Mouse (Mus musculus): ENCODE measurements around the gene Egf. TPM values are rescaled to one million over a fixed set of nuclear protein-coding genes. Genes with fewer than 3 reads are reported as not detected.
A peak's percentile ranks its signal among the peaks of the same experiment; 100 is the strongest.

Gene Egf
- polyA plus RNA-seq, 1 experiment from 2014 or later = 1.7 TPM

DNA sequence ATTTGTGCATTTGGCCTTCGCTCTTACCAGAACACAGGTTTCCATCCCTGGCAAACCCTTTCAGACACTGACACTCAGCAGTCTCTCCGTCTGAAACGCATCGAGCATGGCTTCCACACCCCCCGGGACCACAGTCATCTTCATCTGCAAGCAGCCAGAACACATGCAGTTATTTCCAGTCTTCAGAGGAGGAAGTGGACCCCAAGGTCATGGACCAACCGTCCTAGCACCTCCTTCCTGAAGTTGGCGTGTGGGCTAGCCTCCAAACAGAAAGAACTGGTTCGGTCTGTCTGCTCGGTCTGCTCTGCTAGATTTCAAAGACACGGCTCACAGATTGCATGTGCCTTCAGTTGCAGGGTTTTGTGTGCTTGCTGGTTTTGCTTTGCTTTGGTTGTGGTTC is 57.4 kb downstream of the Egf start:
- Histone ChIP-seq H3K36me3 (ENCODE audit: control insufficient read depth, insufficient read depth, low read length) (no peaks in the 10 kb centered on the region), H3K9me3 (ENCODE audit: control insufficient read depth, low read length) (no peaks in the 10 kb centered on the region), H3K4me2 (ENCODE audit: low read depth) (no peak overlapping the region), H3K4me1 (ENCODE audit: control insufficient read depth, insufficient read depth, low read length) (no peaks in the 10 kb centered on the region), H3K27ac (ENCODE audit: low read depth, low read length) (no peak overlapping the region), H3K9ac (ENCODE audit: low read length) (no peak overlapping the region), H3K4me3 (ENCODE audit: low read depth, low read length) (no peak overlapping the region), H3K27me3 (ENCODE audit: control insufficient read depth, insufficient read depth, low read length) (no peaks in the 10 kb centered on the region)
- no peak for DNase-seq (ENCODE audit: low spot score)
- ATAC-seq (ENCODE audit: insufficient read depth, low FRiP score, low TSS enrichment) = no peak
- WGBS = 86% methylated on average over 10 of the region's 10 CpGs

GRCm38 (mm10) chr3:129695943-129696342 is 59.2 kb downstream of the Egf start:
- no peaks in the 10 kb centered on the region for H3K4me1 ChIP-seq (ENCODE audit: control insufficient read depth, insufficient read depth, low read length)
- no peak overlapping the region for H3K4me3 ChIP-seq (ENCODE audit: low read depth, low read length)
- H3K9ac ChIP-seq (ENCODE audit: low read length) = no peak overlapping the region
- H3K4me2 ChIP-seq (ENCODE audit: low read depth) = no peak overlapping the region
- ATAC-seq (ENCODE audit: insufficient read depth, low FRiP score, low TSS enrichment) (no peak), DNase-seq (ENCODE audit: low spot score) (no peak)
- no peaks in the 10 kb centered on the region for H3K36me3 ChIP-seq (ENCODE audit: control insufficient read depth, insufficient read depth, low read length)
- H3K9me3 ChIP-seq (ENCODE audit: control insufficient read depth, low read length) = no peaks in the 10 kb centered on the region
- no peaks in the 10 kb centered on the region for H3K27me3 ChIP-seq (ENCODE audit: control insufficient read depth, insufficient read depth, low read length)
- no peak overlapping the region for H3K27ac ChIP-seq (ENCODE audit: low read depth, low read length)
- 95% methylated on average over 8 of the region's 8 CpGs for WGBS

GRCm38 (mm10) chr3:129693581-129693980 is 61.5 kb downstream of the Egf start:
- no peak overlapping the region for H3K4me3 ChIP-seq (ENCODE audit: low read depth, low read length)
- WGBS = 80% methylated on average over 4 of the region's 4 CpGs
- H3K27ac ChIP-seq (ENCODE audit: low read depth, low read length) = no peak overlapping the region
- H3K9me3 ChIP-seq (ENCODE audit: control insufficient read depth, low read length) = no peaks in the 10 kb centered on the region
- H3K4me1 ChIP-seq (ENCODE audit: control insufficient read depth, insufficient read depth, low read length) = no peaks in the 10 kb centered on the region
- H3K4me2 ChIP-seq (ENCODE audit: low read depth) = no peak overlapping the region
- no peaks in the 10 kb centered on the region for H3K36me3 ChIP-seq (ENCODE audit: control insufficient read depth, insufficient read depth, low read length)
- ATAC-seq (ENCODE audit: insufficient read depth, low FRiP score, low TSS enrichment) (no peak; the same call in 1 of the 2 replicates), DNase-seq (ENCODE audit: low spot score) (no peak)
- no peak overlapping the region for H3K9ac ChIP-seq (ENCODE audit: low read length)
- H3K27me3 ChIP-seq (ENCODE audit: control insufficient read depth, insufficient read depth, low read length) = no peaks in the 10 kb centered on the region

DNA sequence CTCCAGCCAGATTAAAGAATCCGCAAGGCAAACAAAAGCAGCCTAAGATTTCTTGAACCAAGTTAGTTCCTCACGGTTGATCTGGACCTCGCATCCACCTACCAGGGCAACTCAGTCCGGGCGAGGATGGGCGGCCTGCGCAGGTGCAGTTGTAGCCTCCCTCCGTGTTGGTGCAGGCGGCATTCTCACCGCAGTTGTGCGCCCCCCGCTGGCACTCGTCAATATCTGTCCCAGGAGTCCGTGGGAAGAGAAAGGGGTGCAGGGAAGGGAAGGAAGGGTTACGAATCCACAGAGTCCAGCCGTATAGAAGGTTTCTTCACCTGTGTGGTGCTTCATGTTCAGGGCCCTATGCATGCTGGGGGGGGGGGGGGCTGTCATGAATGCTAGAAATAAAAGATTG is 62.3 kb downstream of the Egf start:
- Histone ChIP-seq H3K4me1 (ENCODE audit: control insufficient read depth, insufficient read depth, low read length) (no peaks in the 10 kb centered on the region), H3K27me3 (ENCODE audit: control insufficient read depth, insufficient read depth, low read length) (no peaks in the 10 kb centered on the region), H3K4me3 (ENCODE audit: low read depth, low read length) (no peak overlapping the region), H3K4me2 (ENCODE audit: low read depth) (no peak overlapping the region), H3K9me3 (ENCODE audit: control insufficient read depth, low read length) (no peaks in the 10 kb centered on the region), H3K27ac (ENCODE audit: low read depth, low read length) (no peak overlapping the region), H3K9ac (ENCODE audit: low read length) (no peak overlapping the region), H3K36me3 (ENCODE audit: control insufficient read depth, insufficient read depth, low read length) (no peaks in the 10 kb centered on the region)
- no peak for ATAC-seq (ENCODE audit: insufficient read depth, low FRiP score, low TSS enrichment)
- WGBS = 50% methylated on average over 16 of the region's 16 CpGs
- no peak for DNase-seq (ENCODE audit: low spot score)

DNA sequence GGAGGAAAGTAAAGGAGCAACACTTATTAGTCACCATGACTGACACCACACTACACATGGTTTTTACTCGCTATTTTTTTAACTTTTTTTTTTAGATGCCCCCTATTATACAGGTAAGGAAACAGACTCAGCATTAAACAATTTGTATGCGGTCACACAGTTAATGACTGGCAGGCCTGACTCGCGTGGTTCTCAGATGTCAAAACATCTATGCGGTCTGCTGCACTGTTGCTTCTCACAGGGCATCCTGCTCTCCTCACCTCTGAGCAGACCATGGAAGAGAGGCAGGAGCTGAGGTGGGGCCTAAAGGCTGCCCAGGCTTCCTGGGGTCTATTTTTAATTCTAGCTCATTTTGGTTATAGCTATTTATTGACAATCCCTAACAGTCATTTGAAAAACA is 67.7 kb downstream of the Egf start:
- Histone ChIP-seq H3K4me3 (ENCODE audit: low read depth, low read length) (no peak overlapping the region), H3K9me3 (ENCODE audit: control insufficient read depth, low read length) (no peaks in the 10 kb centered on the region), H3K4me2 (ENCODE audit: low read depth) (no peak overlapping the region), H3K4me1 (ENCODE audit: control insufficient read depth, insufficient read depth, low read length) (no peaks in the 10 kb centered on the region), H3K27me3 (ENCODE audit: control insufficient read depth, insufficient read depth, low read length) (no peaks in the 10 kb centered on the region), H3K27ac (ENCODE audit: low read depth, low read length) (no peak overlapping the region), H3K9ac (ENCODE audit: low read length) (no peak overlapping the region), H3K36me3 (ENCODE audit: control insufficient read depth, insufficient read depth, low read length) (no peaks in the 10 kb centered on the region)
- ATAC-seq (ENCODE audit: insufficient read depth, low FRiP score, low TSS enrichment) (no peak), DNase-seq (ENCODE audit: low spot score) (no peak)
- 75% methylated on average over 5 of the region's 5 CpGs for WGBS

- Histone ChIP-seq H3K36me3 (ENCODE audit: control insufficient read depth, insufficient read depth, low read length) (no peaks in the 10 kb centered on the region), H3K27me3 (ENCODE audit: control insufficient read depth, insufficient read depth, low read length) (no peaks in the 10 kb centered on the region), H3K4me1 (ENCODE audit: control insufficient read depth, insufficient read depth, low read length) (no peaks in the 10 kb centered on the region), H3K4me2 (ENCODE audit: low read depth) (no peak overlapping the region), H3K9ac (ENCODE audit: low read length) (no peak overlapping the region), H3K9me3 (ENCODE audit: control insufficient read depth, low read length) (no peaks in the 10 kb centered on the region), H3K4me3 (ENCODE audit: low read depth, low read length) (no peak overlapping the region), H3K27ac (ENCODE audit: low read depth, low read length) (no peak overlapping the region)
- peak; percentile 54 for ATAC-seq (ENCODE audit: insufficient read depth, low FRiP score, low TSS enrichment)
- WGBS = 54% methylated on average over 8 of the region's 8 CpGs
- peak; percentile 64 for DNase-seq (ENCODE audit: low spot score)
Measured at GRCm38 (mm10) chr3:129686698-129687333, 68.3 kb downstream of the Egf start.

DNA sequence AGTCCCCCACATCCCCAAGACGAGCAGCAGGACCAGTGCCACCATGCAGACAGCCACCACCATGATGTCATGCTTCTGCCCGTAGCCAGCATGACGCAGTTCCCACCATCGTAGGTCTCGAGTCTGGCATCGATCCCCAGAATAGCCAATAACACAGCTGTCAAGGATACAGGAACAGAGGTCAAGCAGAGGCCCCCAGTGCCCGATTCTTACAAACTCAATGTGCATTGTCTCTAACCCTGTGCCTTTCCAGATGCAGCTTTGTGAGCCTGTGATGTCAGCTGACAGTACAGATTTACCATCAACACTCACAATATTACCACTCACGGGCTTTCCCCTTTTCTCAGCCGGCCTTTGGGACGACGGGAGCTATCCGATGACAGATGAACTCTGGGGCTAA is 68.9 kb downstream of the Egf start:
- WGBS = 77% methylated on average over 12 of the region's 12 CpGs
- Histone ChIP-seq H3K4me2 (ENCODE audit: low read depth) (no peak overlapping the region), H3K36me3 (ENCODE audit: control insufficient read depth, insufficient read depth, low read length) (no peaks in the 10 kb centered on the region), H3K4me1 (ENCODE audit: control insufficient read depth, insufficient read depth, low read length) (no peaks in the 10 kb centered on the region), H3K9ac (ENCODE audit: low read length) (no peak overlapping the region), H3K27ac (ENCODE audit: low read depth, low read length) (no peak overlapping the region), H3K9me3 (ENCODE audit: control insufficient read depth, low read length) (no peaks in the 10 kb centered on the region), H3K27me3 (ENCODE audit: control insufficient read depth, insufficient read depth, low read length) (no peaks in the 10 kb centered on the region), H3K4me3 (ENCODE audit: low read depth, low read length) (no peak overlapping the region)
- DNase-seq (ENCODE audit: low spot score) (no peak), ATAC-seq (ENCODE audit: insufficient read depth, low FRiP score, low TSS enrichment) (no peak)

GRCm38 (mm10) chr3:129683060-129683679 is 71.9 kb downstream of the Egf start:
- DNase-seq (ENCODE audit: low spot score) (no peak), ATAC-seq (ENCODE audit: insufficient read depth, low FRiP score, low TSS enrichment) (no peak)
- H3K4me1 ChIP-seq (ENCODE audit: control insufficient read depth, insufficient read depth, low read length) = no peaks in the 10 kb centered on the region
- no peaks in the 10 kb centered on the region for H3K36me3 ChIP-seq (ENCODE audit: control insufficient read depth, insufficient read depth, low read length)
- no peak overlapping the region for H3K27ac ChIP-seq (ENCODE audit: low read depth, low read length)
- no peaks in the 10 kb centered on the region for H3K27me3 ChIP-seq (ENCODE audit: control insufficient read depth, insufficient read depth, low read length)
- no peak overlapping the region for H3K4me3 ChIP-seq (ENCODE audit: low read depth, low read length)
- H3K9ac ChIP-seq (ENCODE audit: low read length) = no peak overlapping the region
- WGBS = 91% methylated on average over 10 of the region's 10 CpGs
- H3K4me2 ChIP-seq (ENCODE audit: low read depth) = no peak overlapping the region
- H3K9me3 ChIP-seq (ENCODE audit: control insufficient read depth, low read length) = no peaks in the 10 kb centered on the region

- H3K36me3 ChIP-seq (ENCODE audit: control insufficient read depth, insufficient read depth, low read length) = no peaks in the 10 kb centered on the region
- H3K4me1 ChIP-seq (ENCODE audit: control insufficient read depth, insufficient read depth, low read length) = no peaks in the 10 kb centered on the region
- H3K27ac ChIP-seq (ENCODE audit: low read depth, low read length) = no peak overlapping the region
- ATAC-seq (ENCODE audit: insufficient read depth, low FRiP score, low TSS enrichment) = no peak
- 88% methylated on average over 10 of the region's 10 CpGs for WGBS
- DNase-seq (ENCODE audit: low spot score) = no peak
- H3K9ac ChIP-seq (ENCODE audit: low read length) = no peak overlapping the region
- no peaks in the 10 kb centered on the region for H3K27me3 ChIP-seq (ENCODE audit: control insufficient read depth, insufficient read depth, low read length)
- H3K9me3 ChIP-seq (ENCODE audit: control insufficient read depth, low read length) = no peaks in the 10 kb centered on the region
- no peak overlapping the region for H3K4me3 ChIP-seq (ENCODE audit: low read depth, low read length)
- H3K4me2 ChIP-seq (ENCODE audit: low read depth) = no peak overlapping the region
Measured at GRCm38 (mm10) chr3:129682389-129682788, 72.7 kb downstream of the Egf start.
